Mouse (Mus musculus): ENCODE measurements around the gene Htra3. TPM values are rescaled to one million over a fixed set of nuclear protein-coding genes. Genes with fewer than 3 reads are reported as not detected.

Htra3 gene
- polyA plus RNA-seq, 1 experiment from 2014 or later, result 53.5 TPM

GRCm38 (mm10) chr5:35621114-35621513 is 58.5 kb downstream of the Htra3 start:
- no peaks in the 10 kb centered on the region for H3K9me3 ChIP-seq (ENCODE audit: control insufficient read depth, low read length)
- no peak for ATAC-seq
- no peak overlapping the region for H3K4me3 ChIP-seq (ENCODE audit: low read length)
- no peak overlapping the region for H3K9ac ChIP-seq (ENCODE audit: low read depth, low read length)
- no peaks in the 10 kb centered on the region for H3K27me3 ChIP-seq (replicated peaks; ENCODE audit: control insufficient read depth, insufficient read depth, low read length)
- peaks cover 3% of the 10 kb centered on the region; the same call in 1 of the 2 replicates for H3K4me1 ChIP-seq (ENCODE audit: control insufficient read depth, insufficient read depth, low read length)
- no peak overlapping the region for H3K4me2 ChIP-seq (ENCODE audit: low read depth, low read length)
- H3K36me3 ChIP-seq (ENCODE audit: control insufficient read depth, insufficient read depth, low read length), result no peaks in the 10 kb centered on the region
- H3K27ac ChIP-seq (ENCODE audit: low read length), result no peak overlapping the region
- WGBS, result 39% methylated on average over 4 of the region's 4 CpGs

DNA sequence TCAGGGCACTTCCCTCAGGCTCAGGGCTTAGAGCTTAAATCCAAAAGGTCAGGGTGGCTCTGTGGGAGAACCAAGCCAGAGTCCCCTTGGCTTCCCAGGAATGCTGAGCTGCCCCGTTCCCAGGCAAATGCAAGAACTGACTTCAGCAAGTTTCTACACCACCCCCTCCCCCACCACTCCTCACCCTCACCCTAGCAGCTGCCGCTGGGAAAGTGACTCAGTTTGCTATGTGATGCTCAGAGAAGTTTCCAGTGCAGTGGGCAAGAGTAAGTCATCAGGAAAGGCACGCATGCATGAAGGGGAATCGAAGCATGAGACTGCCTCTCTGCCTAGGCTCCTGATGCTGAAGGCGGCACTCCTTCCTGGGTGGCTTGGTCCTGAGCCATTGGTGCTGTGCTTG is 62.6 kb downstream of the Htra3 start:
- H3K4me2 ChIP-seq (ENCODE audit: low read depth, low read length), result no peak overlapping the region
- no peaks in the 10 kb centered on the region for H3K36me3 ChIP-seq (ENCODE audit: control insufficient read depth, insufficient read depth, low read length)
- ATAC-seq, result no peak
- H3K27ac ChIP-seq (ENCODE audit: low read length), result no peak overlapping the region
- H3K9ac ChIP-seq (ENCODE audit: low read depth, low read length), result no peak overlapping the region
- peaks cover 3% of the 10 kb centered on the region; the same call in 1 of the 2 replicates for H3K4me1 ChIP-seq (ENCODE audit: control insufficient read depth, insufficient read depth, low read length)
- H3K9me3 ChIP-seq (ENCODE audit: control insufficient read depth, low read length), result no peaks in the 10 kb centered on the region
- H3K4me3 ChIP-seq (ENCODE audit: low read length), result no peak overlapping the region
- no peaks in the 10 kb centered on the region for H3K27me3 ChIP-seq (replicated peaks; ENCODE audit: control insufficient read depth, insufficient read depth, low read length)
- WGBS, result 47% methylated on average over 5 of the region's 5 CpGs

DNA sequence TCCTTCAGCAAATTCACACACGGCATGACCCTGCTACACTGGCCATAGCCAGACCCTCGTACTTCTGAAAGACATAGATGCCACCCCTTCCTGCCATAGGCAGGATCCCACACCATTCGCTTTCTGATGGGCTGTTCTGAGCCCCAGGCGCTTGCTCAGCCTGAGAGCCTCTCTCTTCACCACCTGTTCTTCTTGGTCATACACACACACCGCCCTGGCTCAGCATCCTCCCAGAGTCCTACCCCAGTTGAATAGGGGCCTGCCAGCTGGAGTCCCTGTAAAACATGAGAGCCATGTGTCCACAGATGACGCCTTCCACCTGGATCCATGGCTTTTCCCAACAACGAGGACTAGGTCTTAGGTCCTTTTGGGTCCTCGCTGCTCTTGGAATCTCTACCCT is 66.9 kb downstream of the Htra3 start:
- no peaks in the 10 kb centered on the region for H3K36me3 ChIP-seq (ENCODE audit: control insufficient read depth, insufficient read depth, low read length)
- peaks cover 20% of the 10 kb centered on the region for H3K4me1 ChIP-seq (ENCODE audit: control insufficient read depth, insufficient read depth, low read length)
- H3K4me2 ChIP-seq (ENCODE audit: low read depth, low read length), result no peak overlapping the region
- no peak overlapping the region for H3K27ac ChIP-seq (ENCODE audit: low read length)
- H3K9ac ChIP-seq (ENCODE audit: low read depth, low read length), result no peak overlapping the region
- H3K4me3 ChIP-seq (ENCODE audit: low read length), result no peak overlapping the region
- H3K27me3 ChIP-seq (replicated peaks; ENCODE audit: control insufficient read depth, insufficient read depth, low read length), result no peaks in the 10 kb centered on the region
- 88% methylated on average over 8 of the region's 8 CpGs for WGBS
- no peaks in the 10 kb centered on the region for H3K9me3 ChIP-seq (ENCODE audit: control insufficient read depth, low read length)
- ATAC-seq, result no peak

GRCm38 (mm10) chr5:35611900-35612299 is 67.7 kb downstream of the Htra3 start:
- H3K27me3 ChIP-seq (replicated peaks; ENCODE audit: control insufficient read depth, insufficient read depth, low read length), result no peaks in the 10 kb centered on the region
- H3K4me3 ChIP-seq (ENCODE audit: low read length), result no peak overlapping the region
- no peak overlapping the region for H3K27ac ChIP-seq (ENCODE audit: low read length)
- no peak overlapping the region for H3K4me2 ChIP-seq (ENCODE audit: low read depth, low read length)
- H3K9me3 ChIP-seq (ENCODE audit: control insufficient read depth, low read length), result no peaks in the 10 kb centered on the region
- H3K4me1 ChIP-seq (ENCODE audit: control insufficient read depth, insufficient read depth, low read length), result peaks cover 23% of the 10 kb centered on the region
- 79% methylated on average over 11 of the region's 11 CpGs for WGBS
- ATAC-seq, result no peak
- H3K9ac ChIP-seq (ENCODE audit: low read depth, low read length), result no peak overlapping the region
- no peaks in the 10 kb centered on the region for H3K36me3 ChIP-seq (ENCODE audit: control insufficient read depth, insufficient read depth, low read length)

DNA sequence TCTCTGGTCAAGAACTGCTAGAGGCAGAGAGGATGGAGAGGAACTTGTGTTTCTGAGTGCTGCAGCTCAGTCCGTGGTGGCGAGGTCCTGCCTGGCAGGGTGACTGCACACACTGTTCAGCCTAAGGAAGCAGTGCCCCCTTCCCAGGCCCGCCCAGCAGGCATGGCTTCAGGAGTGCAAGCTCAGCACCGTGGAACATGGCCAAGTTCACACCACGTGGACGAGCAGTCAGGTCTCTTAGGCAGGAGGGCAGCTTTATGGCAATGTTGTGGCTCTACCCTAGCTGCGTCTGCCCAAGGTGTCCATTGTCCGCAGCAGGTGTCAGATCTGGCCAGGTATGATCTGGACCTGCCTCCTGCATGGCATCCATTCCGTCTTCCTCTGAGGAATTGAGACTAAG is 68.4 kb downstream of the Htra3 start:
- Histone ChIP-seq H3K27ac (ENCODE audit: low read length) (no peak overlapping the region), H3K4me3 (ENCODE audit: low read length) (no peak overlapping the region), H3K27me3 (replicated peaks; ENCODE audit: control insufficient read depth, insufficient read depth, low read length) (no peaks in the 10 kb centered on the region), H3K9ac (ENCODE audit: low read depth, low read length) (no peak overlapping the region), H3K4me1 (ENCODE audit: control insufficient read depth, insufficient read depth, low read length) (peaks cover 23% of the 10 kb centered on the region), H3K9me3 (ENCODE audit: control insufficient read depth, low read length) (no peaks in the 10 kb centered on the region), H3K36me3 (ENCODE audit: control insufficient read depth, insufficient read depth, low read length) (no peaks in the 10 kb centered on the region), H3K4me2 (ENCODE audit: low read depth, low read length) (no peak overlapping the region)
- no peak for ATAC-seq
- WGBS, result 84% methylated on average over 9 of the region's 9 CpGs

DNA sequence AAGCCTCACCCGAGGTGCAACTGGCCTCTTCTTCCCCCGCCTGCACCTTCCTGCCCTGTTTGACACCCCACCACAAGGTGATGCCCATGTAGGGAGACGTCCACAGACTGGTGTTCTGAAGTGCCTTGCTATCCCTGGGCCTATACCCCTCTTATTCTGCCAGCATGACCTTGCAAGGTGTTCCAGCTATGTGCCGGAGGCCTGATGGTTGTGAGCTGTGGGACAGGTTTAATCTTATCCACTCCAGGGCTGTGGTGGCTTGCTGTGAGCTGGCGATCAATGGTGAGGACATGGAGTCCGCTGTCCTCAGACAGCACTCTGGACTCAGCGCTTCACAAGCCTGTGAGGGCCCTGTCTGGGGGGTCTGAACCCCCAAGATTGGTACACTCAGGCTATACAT is 69.2 kb downstream of the Htra3 start:
- Histone ChIP-seq H3K9ac (ENCODE audit: low read depth, low read length) (no peak overlapping the region), H3K27ac (ENCODE audit: low read length) (no peak overlapping the region), H3K4me2 (ENCODE audit: low read depth, low read length) (no peak overlapping the region), H3K4me1 (ENCODE audit: control insufficient read depth, insufficient read depth, low read length) (peaks cover 23% of the 10 kb centered on the region), H3K36me3 (ENCODE audit: control insufficient read depth, insufficient read depth, low read length) (no peaks in the 10 kb centered on the region), H3K9me3 (ENCODE audit: control insufficient read depth, low read length) (no peaks in the 10 kb centered on the region), H3K4me3 (ENCODE audit: low read length) (no peak overlapping the region), H3K27me3 (replicated peaks; ENCODE audit: control insufficient read depth, insufficient read depth, low read length) (no peaks in the 10 kb centered on the region)
- 89% methylated on average over 7 of the region's 7 CpGs for WGBS
- no peak for ATAC-seq

- 80% methylated on average over 2 of the region's 2 CpGs for WGBS
- Histone ChIP-seq H3K36me3 (ENCODE audit: control insufficient read depth, insufficient read depth, low read length) (no peaks in the 10 kb centered on the region), H3K9me3 (ENCODE audit: control insufficient read depth, low read length) (no peaks in the 10 kb centered on the region), H3K9ac (ENCODE audit: low read depth, low read length) (no peak overlapping the region), H3K27me3 (replicated peaks; ENCODE audit: control insufficient read depth, insufficient read depth, low read length) (no peaks in the 10 kb centered on the region), H3K4me3 (ENCODE audit: low read length) (no peak overlapping the region), H3K4me2 (ENCODE audit: low read depth, low read length) (no peak overlapping the region), H3K4me1 (ENCODE audit: control insufficient read depth, insufficient read depth, low read length) (peaks cover 23% of the 10 kb centered on the region), H3K27ac (ENCODE audit: low read length) (no peak overlapping the region)
- ATAC-seq, result no peak; the same call in 1 of the 2 replicates
These were observed 69.6 kb downstream of the Htra3 start for GRCm38 (mm10) chr5:35609971-35610370.

- Histone ChIP-seq H3K4me1 (ENCODE audit: control insufficient read depth, insufficient read depth, low read length) (peaks cover 23% of the 10 kb centered on the region), H3K27me3 (replicated peaks; ENCODE audit: control insufficient read depth, insufficient read depth, low read length) (no peaks in the 10 kb centered on the region), H3K27ac (ENCODE audit: low read length) (0 out of 2 replicates have a peak overlapping the region, but pooled peaks have one; percentile 1), H3K4me2 (ENCODE audit: low read depth, low read length) (no peak overlapping the region), H3K9me3 (ENCODE audit: control insufficient read depth, low read length) (no peaks in the 10 kb centered on the region), H3K36me3 (ENCODE audit: control insufficient read depth, insufficient read depth, low read length) (no peaks in the 10 kb centered on the region), H3K4me3 (ENCODE audit: low read length) (no peak overlapping the region), H3K9ac (ENCODE audit: low read depth, low read length) (no peak overlapping the region)
- ATAC-seq, result peak; percentile 83
- WGBS, result 17% methylated on average over 12 of the region's 12 CpGs
These were observed 70.2 kb downstream of the Htra3 start for GRCm38 (mm10) chr5:35609381-35609780.

DNA sequence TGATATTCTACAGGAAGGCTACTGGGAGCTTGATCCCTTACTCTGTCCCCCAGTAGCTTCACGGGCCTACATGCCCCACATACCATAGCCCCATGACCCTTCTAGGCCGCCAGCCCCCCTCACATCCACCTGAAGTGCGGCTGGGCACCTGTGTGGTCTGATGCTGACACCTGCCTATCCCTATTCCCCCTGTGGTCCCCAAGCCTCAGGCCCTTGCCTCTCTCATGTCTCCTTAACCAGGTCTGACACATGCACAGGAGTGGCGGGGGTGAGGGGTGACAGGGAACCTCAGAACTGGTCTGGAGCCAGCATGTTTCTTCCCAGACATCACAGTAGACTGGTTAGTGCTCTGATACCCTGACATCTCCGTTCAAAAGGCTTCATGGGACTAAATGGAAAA is 71.0 kb downstream of the Htra3 start:
- H3K27me3 ChIP-seq (replicated peaks; ENCODE audit: control insufficient read depth, insufficient read depth, low read length), result no peaks in the 10 kb centered on the region
- H3K27ac ChIP-seq (ENCODE audit: low read length), result no peak overlapping the region
- H3K36me3 ChIP-seq (ENCODE audit: control insufficient read depth, insufficient read depth, low read length), result no peaks in the 10 kb centered on the region
- H3K9ac ChIP-seq (ENCODE audit: low read depth, low read length), result no peak overlapping the region
- no peak overlapping the region for H3K4me2 ChIP-seq (ENCODE audit: low read depth, low read length)
- H3K4me1 ChIP-seq (ENCODE audit: control insufficient read depth, insufficient read depth, low read length), result peaks cover 23% of the 10 kb centered on the region
- 85% methylated on average over 5 of the region's 5 CpGs for WGBS
- no peak overlapping the region for H3K4me3 ChIP-seq (ENCODE audit: low read length)
- no peak for ATAC-seq
- no peaks in the 10 kb centered on the region for H3K9me3 ChIP-seq (ENCODE audit: control insufficient read depth, low read length)

GRCm38 (mm10) chr5:35607784-35608183 is 71.8 kb downstream of the Htra3 start:
- no peak overlapping the region for H3K4me2 ChIP-seq (ENCODE audit: low read depth, low read length)
- 0 out of 2 replicates have a peak overlapping the region, but pooled peaks have one; percentile 5 for H3K9ac ChIP-seq (ENCODE audit: low read depth, low read length)
- no peaks in the 10 kb centered on the region for H3K9me3 ChIP-seq (ENCODE audit: control insufficient read depth, low read length)
- no peaks in the 10 kb centered on the region for H3K27me3 ChIP-seq (replicated peaks; ENCODE audit: control insufficient read depth, insufficient read depth, low read length)
- no peak overlapping the region for H3K27ac ChIP-seq (ENCODE audit: low read length)
- H3K36me3 ChIP-seq (ENCODE audit: control insufficient read depth, insufficient read depth, low read length), result no peaks in the 10 kb centered on the region
- H3K4me1 ChIP-seq (ENCODE audit: control insufficient read depth, insufficient read depth, low read length), result peaks cover 23% of the 10 kb centered on the region
- ATAC-seq, result 0 out of 2 replicates have a peak, but pooled peaks have one; percentile 54
- no peak overlapping the region for H3K4me3 ChIP-seq (ENCODE audit: low read length)
- WGBS, result 67% methylated on average over 6 of the region's 7 CpGs

Data from intestine, embryonic 16.5 days (tissue).